Mouse (Mus musculus) cerebellum, adult 2 months (tissue): Measurements from ENCODE around the gene Fam222b.

Source experiments
- CTCF ChIP-seq: fragments of 200-500 bp; IDR thresholded peaks from 2 replicates; pipeline ENCODE4 v1.5.1; 2011; ENCODE audit warnings: low read depth, mild to moderate bottlenecking, control low read depth, low read length, moderate library complexity, borderline replicate concordance; ENCODE audit not compliant: insufficient read depth
- POLR2A ChIP-seq: fragments of 200-500 bp; IDR thresholded peaks from 2 replicates; pipeline ENCODE4 v1.6.1; 2011; ENCODE audit warnings: low read length, control low read depth, borderline replicate concordance; ENCODE audit not compliant: insufficient read depth

DNA sequence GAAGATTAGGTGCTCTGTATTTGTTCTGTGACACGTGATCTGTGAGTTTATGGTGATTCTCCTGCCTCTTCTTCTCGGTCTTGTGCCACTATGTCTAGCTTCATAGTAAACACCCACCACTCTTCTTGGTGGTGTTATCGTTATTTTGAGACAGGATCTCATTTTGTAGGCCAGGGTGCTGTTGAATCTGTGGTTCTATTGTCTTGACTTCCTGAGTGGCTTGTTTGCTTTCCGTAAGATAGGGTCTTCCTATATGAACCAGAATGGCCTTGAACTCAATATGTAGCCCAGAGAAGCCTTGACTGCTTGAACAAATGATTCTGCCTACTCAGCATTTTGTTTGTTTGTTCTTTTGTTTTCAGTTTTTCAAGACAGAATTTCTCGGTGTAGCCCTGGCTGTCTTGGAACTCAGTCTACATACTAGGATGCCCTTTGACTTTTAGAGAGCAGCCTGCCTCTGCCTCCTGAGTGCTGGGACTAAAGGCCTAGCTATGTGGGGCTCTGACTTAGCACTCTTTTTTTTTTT is 6.6 kb upstream of the Fam222b start:
- TF ChIP-seq POLR2A (no peak), CTCF (no peak)
